Mouse (Mus musculus) cerebellum, adult 11 months (tissue): Measurements from ENCODE around the gene Arhgap22.

ENCODE experiments used
- DNase-seq: peaks from one replicate; pipeline ENCODE4 v3.0.0; 2022

Gene Arhgap22

DNA sequence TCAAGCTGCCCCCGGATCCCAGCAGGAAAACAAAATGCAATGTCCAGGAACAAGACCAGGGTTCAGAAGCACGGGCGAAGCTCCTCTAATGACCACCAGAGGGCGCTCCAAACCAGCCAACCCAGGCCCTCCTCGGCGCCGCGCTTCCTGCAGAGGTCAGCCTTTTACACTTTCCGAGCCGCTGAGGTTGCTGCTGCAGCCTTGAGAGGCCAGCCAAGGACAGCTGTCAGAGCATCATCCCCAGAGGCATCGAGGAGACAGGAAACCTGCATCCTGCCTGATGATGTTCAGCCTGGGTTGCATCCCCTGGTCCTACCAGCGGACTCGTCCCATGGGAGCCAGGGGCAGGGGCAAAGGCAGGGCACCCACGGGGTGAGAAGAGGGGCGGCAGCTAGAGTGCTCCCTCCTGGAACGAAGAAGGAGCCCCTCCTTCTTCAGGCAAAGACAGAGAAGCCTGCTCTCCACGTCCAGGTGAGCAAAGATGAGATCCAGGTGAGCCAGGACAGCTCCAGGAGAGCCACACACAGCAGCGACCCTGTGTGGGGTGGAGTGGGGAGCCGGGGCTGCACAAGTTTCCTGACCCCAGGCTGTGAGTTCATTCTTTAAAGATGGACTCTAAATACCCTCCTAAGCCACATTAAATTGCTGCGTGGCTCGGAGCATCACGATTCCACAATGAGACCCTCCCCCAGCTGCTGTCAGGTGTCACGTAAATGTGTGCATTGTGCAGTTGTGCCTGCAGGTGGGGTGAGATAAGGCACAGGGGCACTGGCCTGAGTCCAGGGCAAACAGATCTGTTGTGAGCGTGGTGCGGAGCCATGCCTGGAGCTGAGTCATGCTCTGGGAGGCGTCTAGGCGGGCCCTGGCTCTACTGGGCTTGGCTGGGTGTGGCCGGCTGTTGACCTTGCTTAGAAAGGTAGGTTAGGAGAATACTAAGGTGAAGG lies at the start of gene Arhgap22:
TSS of gene Arhgap22 (plus strand) at position 204 of the 944 bp plus-strand sequence.
- peak; percentile 71 for DNase-seq

DNA sequence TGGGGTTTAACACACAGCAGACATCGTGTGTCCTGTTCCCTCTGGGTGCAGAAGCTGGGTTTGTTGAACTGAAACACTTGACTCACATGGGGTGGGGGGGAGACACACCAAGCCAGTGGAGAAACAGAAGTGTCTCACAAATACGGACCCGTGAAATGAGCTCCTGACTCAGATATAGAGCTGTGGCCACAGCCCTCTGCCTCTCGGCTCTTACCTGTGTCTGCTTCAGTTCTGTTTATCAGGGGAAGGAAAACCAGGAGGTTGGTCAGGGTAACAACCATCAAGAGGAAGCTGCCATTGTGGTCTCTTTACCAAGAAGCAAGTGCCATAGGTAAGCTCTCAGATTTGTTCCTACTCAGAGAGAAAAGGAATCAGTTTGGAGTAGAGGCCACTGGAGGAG lies 45.1 kb upstream of the Arhgap22 start:
- no peak for DNase-seq

DNA sequence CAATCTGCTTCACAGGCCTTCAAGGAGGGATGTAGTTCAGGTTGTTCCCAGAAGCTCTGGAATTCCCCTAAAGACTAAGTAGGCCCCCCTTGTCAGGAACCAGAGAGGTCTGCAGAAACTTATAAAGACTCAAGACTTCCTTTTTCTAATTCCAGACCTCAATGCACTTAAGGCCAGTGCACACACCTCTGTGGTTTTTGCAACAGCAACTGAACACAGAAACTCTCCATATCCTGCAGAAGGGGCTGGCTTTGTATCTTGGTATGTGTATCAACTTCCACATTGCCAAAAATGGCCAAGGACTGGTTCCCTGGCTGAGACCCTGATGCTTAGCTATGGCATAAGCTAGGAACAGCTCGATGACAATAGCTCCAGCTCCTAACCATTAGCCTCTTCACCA lies 41.9 kb upstream of the Arhgap22 start:
- DNase-seq = no peak

DNA sequence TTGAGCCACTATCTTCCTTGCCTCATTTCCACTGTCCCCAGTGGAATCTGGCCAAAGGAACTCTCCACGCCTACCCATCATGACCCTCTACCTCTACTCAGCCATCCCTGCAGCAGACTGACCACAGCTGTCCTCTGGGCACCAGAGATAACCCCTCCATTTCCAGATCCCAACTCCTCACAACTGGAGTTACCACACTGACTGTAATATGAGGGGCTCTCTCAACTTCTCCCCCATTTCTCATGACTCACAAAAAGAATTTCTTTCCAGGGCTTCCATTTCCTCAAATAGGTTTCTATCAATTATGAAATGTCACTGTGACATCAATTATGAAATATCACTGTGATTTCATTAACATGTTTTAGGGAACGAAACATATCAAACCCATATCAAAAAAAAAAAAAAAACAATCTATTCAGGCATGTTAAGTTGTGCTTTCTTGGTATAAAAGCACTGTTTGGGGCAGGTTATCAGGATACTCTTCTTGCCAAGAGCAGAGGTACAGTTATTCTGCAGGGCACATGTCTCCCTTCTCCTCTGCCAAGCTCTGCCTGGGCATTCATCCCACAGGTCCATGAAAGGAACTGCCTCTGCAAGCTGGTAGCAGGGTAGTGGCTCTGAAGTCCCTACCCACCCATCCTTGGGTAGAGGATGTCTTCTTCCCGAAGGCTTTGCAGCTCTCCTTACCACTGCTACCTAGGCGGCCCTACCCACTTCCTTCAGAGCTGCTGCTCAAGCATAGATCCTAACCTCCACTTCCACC lies 38.6 kb upstream of the Arhgap22 start:
- DNase-seq = peak; percentile 8

DNA sequence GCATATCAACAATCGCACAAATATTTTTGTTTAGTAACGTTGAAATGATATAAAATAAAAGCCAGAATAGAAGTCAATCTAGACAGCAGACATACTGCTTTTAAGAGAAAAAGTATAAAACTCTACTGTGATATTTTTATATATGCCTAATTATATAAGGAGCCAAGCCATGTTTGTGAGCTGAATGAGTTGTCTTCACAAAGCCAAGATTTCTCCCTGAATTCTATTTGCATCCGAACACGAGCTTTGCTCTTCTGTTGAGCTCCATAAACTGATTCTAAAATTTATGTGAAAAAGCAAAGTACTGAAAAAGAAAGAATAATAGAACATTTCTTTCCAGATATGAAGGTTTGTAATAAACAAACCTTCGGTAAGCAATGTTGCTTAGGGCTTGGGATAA lies 33.7 kb upstream of the Arhgap22 start:
- no peak for DNase-seq

DNA sequence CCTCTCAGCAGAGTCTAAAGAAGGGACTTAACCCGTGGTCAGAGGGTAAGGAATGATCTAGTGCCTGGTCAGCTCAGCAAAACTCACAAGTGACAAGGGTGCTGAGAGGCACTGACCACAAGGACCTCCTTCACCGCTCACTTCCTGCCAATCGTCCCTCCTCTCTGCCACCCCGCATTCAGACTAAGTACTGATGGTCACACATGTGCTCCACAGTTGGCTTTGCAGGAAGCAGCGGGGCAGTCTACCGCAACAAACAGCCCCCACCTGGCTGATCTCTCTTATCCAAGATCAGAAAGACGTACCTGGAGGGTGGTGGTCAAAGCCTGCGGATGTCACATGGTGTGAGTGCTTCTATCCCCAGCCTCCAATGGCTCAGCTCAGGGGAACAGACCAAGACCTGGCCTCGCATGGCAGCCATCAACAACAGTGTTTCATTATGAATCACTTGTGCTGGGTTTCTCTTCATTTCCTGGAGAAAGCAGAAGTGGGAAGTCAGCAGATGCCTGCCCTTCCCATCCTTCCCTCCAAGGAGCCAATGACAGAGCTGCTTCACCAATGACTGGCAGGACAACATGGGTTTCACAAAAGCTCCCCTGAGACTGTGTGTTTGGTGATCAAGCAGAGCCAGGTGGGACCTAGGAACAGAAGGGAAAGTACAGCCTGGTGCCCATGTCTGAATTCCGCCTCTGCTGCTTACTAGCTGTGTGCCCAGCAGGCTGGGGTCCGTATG lies 28.6 kb upstream of the Arhgap22 start, which contains the start of gene Wdfy4:
TSS of gene Wdfy4 (minus strand) at position 441 of the 733 bp plus-strand sequence.
- DNase-seq = no peak

DNA sequence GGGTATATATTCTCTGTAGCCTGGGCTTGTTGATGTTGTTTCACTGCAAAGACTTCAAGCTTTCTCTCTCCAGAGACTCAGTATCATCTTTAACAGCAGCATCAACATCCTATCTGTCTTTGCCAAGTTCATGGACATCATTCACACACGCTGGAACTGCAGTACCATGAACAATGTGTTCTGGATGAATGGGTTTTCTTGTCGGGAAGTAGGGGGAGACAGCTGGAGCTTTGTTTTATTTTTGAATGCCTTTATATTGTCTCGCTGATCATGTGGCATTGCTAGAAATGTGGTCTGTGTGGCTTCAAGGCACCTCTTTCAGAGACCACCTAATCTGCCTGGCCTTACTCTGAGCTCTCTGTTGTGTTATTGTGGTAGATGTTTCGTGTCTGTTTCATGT lies 26.6 kb upstream of the Arhgap22 start:
- no peak for DNase-seq

DNA sequence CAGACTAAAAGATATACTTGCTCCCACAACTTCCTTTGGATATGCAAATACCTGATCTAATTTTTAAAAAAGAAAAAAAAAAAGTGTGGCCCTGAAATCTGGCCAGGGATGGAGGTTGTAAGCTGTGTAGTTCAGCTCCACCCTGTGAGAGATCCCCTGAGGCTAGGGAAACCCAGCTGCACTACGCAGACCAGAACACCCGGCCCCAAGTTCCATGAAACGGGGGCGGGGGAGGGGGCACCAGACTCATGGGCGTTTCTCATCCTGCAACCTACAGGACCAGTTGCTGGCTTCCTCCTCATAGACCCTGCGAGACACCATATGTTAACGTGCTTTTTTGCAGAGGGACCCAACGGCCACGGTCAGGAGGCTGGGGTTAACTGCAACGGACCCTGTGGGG lies 24.6 kb upstream of the Arhgap22 start:
- DNase-seq = no peak

DNA sequence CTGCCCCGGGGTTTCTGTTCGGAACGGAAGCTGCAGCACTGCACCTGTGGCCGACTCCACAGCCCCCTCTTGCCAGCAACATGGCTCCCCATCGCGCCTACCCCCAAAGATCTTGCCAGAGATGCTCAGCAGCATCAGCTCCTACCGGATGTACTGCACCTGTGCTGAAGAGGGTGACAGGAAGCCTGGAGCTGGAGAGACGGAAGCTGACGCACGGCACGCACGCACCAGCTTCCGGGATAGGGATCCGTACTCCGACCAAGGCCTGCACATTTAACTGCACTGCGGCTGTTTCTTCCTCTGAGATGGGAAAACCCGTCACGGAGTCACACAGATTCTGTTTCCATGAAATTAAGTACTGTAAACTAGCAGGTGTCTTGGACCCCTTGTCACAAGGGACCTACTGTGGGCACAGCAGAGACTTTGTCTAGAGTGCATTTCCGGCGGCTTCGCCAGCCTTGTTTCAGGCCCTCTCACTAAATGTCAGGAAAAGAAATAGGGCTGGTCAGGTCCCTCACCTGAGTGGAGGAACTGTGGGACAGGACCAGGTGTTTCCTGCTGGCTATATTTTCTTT lies 23.9 kb upstream of the Arhgap22 start:
- DNase-seq = no peak

DNA sequence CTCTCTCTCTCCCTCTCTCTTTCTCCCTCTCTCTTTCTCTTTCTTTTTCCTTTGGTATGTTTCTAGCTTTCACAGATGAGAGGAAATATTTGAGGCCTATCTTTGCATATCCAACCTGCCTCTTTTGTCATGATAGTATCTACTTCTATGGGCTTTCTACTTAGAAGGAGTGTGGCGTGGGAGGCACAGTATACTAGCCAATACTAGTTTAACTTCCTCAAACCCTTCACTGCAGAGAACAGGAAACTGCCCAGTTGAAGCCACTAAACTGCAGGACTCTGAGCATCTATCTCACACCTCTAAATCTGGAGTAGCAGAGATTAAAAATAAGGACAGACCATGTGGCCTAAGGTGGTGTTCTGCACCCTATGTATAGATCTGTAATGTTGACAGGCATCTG lies 23.2 kb upstream of the Arhgap22 start:
- DNase-seq = no peak

DNA sequence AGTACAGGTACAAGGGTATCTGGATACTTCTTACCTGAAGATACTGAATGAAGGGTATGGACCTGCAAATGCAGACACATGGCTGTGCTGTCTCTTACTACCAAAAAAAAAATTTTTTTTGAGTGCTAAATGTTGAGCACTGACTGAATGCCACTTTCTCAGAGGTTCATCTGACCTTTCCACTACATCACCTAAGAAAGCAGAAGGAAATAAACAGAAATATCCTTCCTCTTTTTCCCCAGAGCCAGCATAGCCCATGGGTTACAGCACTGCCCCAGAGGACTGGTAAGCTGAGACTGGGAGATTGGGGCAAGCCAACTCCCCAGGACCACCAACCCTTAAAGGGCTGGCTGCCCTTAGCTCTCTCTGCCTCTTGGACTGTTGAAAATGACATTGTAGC lies 20.1 kb upstream of the Arhgap22 start:
- DNase-seq = no peak

DNA sequence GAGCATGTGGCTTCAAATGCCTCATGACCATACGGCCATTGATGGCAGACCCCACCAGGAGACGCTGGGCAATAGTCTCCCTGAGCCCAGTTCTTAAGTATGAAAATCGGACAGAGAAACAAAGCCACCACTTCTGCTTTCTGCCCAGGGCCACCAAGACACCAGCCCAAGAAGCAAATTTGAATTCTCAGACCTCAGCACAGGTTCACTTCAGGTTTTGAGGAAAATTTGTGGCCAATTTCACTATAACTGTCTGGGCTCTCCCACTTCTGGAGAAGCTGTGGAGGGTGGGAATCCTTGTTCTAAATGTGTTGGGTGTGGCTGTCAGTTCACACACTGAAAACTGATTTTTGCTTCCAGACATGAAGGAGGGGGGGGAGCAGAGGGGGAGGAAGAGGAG lies 19.6 kb upstream of the Arhgap22 start:
- DNase-seq = no peak

DNA sequence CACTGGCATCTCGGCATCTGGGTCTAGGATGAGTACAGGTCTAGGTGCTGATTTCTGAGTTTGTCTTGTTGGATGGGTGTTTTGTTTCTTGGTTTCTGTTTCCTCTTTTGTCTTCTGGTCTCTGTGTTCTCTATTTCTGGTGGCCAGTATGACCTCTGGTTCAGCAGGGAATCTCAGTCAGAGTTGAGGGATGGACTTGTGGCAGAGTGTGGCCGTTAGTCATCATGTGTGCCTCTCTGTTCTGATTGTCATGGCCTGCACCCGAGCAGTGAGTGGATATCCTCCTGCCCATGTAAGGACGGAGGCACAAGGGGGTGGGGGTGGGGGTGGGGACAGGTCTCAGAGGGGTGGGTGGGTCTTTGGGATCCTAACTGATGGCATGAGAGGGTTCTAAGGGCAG lies 11.7 kb upstream of the Arhgap22 start:
- DNase-seq = no peak

DNA sequence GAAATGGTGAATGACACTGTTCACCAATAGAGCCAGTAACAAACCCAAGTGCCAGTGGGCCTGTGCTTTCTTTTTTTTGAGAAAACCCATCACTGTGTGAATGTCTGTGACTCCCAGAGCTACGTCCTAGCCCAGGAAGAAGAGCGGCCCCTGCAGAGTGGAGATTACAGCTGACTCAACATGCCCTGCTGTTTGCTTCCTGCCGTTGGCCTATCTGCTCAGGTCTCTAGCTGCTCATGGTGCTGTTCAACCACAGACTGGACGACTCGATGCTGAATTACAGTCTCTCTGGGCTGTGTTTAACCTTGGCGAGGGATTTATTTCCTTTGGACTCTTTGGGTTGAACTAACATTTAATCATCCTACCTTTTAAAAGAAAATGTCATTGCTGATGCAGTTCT lies 10.9 kb upstream of the Arhgap22 start:
- no peak for DNase-seq

DNA sequence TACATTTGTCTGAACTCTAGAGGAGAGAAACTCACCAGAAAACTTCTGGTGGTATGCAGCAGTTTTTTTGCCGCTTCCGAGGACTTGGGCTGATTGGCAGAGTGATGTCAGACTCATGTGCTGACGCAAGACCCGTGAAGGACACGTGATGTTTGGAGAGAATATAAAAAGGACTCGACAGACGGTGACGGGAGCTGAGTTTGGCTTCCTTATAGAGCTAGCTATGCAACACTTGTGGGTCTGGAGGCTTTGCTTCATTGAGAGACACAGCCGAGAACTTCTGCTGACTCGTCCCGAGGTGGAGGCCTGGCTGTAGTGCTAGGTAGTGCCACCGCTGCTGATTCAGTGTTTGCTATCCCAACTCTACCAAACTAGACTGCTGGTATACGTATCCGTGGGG lies 10.0 kb upstream of the Arhgap22 start:
- no peak for DNase-seq

DNA sequence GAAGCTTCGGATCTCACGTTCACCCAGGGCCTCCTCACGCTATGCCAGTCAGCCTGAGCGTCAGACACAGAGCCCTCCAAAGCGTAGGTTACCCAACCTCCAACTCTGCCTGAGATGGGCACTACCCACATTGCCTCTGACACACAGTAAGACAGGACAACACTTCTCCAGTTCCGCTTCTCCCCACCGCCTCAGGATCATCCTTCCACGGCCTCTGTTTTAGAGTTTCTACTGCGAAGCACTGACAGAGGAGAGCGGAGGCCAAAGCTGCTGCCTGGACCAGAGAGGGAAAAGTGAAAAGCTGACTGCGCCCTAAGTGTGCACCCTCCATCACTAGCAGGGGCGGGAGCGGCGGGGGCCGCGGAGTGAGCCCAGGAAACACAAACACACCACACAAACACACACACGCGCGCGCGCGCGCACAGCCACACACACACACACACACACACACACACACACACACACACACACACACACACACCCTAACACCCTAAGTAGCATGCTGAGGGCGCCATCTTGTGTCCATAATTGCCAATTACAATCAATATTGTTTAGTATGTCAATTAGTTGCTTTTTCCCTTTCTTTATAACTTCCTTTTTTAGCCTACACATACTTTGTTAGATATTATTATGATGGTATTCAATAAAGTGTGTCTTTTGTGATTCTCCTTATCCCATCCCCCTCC lies 8.4 kb upstream of the Arhgap22 start:
- DNase-seq = no peak

DNA sequence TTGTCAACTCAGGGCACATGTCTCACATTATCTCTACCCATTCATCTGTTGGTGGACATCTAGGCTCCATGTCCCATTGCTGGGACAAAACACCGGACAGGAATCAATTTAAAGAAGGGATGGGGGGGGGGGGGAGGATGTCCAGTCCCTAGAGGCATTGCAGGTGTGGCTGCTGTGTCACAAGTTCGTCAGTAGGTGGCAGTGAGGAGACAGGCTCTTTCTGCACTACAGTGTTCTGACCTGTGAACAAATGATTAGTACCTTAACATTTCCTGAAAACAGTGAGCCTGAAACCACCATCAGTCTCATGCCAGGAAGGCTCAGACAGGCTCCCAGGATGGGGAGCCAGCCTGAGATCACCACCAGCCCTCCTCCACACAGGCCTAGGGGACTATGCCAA lies 6.8 kb upstream of the Arhgap22 start:
- DNase-seq = no peak

DNA sequence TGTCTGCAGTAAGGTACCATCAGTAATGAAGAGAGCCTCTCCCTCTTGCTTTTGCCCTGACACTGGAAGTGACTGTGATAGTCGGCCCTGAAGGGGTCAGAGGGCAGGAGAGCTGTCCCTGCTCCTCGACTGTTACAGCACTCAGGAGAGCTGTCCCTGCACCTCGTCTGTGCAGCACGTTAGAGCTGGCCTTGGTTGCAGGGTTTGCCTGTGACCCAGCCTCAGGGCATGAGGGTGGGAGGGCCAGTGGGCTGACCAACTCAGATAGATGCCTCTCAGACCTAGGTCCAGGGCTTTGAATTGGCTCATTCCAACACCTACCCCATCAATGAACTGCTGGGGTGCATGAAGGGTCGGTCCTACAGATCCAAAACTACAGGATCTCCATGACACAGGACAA lies 5.5 kb upstream of the Arhgap22 start:
- DNase-seq = no peak

DNA sequence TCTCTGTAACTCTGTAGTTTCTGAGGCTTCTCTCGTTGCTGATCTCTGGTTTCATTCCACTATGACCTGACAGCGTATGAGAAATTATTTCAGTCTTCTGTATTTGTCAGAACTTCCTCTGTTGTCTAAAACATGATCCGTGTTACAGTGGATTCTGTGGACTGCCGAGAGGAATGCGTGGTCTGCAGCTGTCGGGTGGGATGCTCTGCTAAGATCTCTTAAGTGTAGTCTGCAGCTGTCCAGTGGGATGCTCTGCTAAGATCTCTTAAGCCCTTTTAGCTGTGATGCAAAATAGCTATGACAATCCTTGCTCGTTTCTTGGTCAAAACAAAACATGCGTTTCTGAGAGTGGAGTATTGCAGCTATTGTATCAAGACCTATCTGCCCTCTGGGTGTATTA lies 3.0 kb upstream of the Arhgap22 start:
- DNase-seq = no peak

DNA sequence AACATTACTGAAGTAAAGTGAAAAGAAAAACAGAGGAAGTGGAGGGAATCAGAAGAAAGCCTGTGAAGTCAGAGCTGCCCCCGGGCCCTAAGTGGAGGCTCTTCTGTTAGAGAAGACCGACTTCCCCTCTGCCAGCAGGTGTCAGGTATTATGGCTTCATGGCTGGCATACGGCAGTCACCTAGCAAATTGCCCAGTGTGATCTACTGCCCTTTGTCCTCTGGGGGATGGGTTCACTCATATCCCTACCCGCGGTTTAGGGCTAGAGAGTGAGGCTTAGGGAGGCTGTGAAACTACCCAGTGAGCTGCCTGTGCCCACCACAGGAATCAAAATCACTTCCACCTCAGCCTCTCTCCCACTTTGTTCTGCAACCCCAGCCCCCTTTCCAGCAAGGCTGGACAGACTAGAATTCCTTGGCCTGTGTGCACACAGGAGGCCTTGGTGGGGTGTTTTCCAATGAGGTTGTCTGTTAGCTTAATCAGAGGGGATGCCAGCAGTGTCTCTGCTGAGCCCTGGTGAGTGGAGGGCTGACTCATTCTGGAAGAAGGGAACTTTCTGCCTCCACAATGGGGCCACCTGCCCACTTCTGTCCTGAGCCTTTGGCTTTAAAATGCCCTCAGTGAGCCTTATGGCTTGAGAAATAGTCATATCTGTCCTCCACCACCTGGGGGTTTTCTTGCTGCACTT lies 1.4 kb upstream of the Arhgap22 start:
- DNase-seq = no peak

DNA sequence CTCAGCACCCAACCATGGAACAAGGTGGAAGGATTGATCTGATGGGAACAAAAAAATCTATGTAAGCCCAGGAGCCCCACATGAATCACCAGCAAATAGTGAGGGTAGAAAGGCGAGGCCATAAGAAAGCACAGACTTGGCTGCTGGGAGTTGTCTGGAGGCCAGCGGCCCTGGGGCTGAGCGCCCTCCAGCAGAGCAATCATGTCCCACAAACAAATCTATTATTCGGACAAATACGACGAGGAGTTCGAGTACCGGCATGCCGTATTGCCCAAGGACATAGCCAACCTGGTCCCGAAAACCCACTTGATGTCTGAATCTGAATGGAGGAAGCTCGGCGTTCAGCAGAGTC lies 892 bp upstream of the Arhgap22 start:
- no peak for DNase-seq

DNA sequence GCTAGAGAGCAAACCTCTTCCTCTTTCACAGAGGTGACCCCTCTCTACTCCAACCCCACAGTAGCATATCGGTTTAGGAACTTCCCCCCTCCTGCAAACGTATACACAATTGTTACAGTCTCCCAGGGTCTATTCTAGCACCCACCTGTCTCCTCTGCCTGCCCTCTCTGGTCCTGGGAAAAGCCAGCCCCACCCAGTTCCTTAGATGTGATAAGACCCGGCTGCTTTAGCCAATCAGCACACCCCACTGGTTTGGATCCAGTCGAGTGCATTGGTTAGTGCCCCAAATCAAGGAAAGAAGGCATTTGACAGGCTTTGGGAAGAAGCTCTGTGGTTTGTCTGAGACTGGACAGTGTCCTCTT lies 922 bp downstream of the Arhgap22 start:
- DNase-seq = no peak
